Mouse (Mus musculus): ENCODE measurements around the gene Syn3. TPM values are rescaled to one million over a fixed set of nuclear protein-coding genes. Genes with fewer than 3 reads are reported as not detected.
"Not testable (repeated sequence)": the region's sequence is repeated elsewhere in the genome, so short reads cannot be mapped to it uniquely, and the experiment has no call there.

Gene Syn3
- polyA plus RNA-seq (2014; fragmentation: Nextera tagmentation; extraction: Ambion mirVana): 3.9 and 4.0 TPM in 2 replicates

DNA sequence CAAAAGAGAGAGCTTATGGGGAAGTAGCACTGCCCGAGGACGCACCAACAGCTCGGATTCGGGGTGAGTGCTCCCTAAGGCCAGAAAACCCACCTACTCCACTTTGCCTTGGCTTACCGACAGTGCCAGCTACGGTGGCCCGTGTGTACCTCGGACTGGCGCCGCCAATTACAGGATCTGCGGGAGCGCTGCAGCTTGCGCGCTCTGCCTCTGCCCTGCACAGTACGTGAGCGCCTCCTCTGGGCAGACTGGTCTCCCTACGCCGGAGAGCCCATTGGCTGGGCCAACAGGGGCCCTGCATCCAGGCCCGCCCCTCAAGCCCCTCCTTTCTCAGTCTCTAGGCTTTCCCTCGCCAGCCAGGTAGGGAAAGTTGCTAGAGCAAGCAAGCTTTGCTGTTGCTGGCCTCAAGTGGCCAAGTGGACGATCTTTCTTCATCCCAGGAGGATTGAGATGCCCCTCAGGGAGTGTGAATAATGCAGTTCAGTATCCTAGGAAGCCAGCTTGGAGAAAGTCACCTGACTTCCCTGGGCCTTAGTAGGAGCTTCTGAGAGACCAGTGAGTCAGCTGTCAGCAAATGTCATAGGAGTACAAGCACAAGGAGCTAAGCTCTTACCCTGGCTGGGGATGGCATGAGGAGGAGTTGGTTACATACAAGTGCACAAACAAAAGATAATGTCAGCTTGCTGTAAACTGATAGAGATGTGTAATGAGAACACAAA is at the start of gene Syn3:
Gene Syn3, minus strand, starts transcription at position 224 of the 719 bp plus-strand sequence.
- Histone ChIP-seq H3K27me3 (ENCODE audit: control insufficient read depth, insufficient read depth, low read length) (no peaks in the 10 kb centered on the region), H3K4me2 (ENCODE audit: low read depth, severe bottlenecking) (peak within 1 kb of the TSS; percentile 85), H3K9me3 (ENCODE audit: control insufficient read depth, low read length) (no peaks in the 10 kb centered on the region), H3K4me3 (ENCODE audit: low read depth, low read length) (peak within 1 kb of the TSS; percentile 57), H3K36me3 (ENCODE audit: control insufficient read depth, insufficient read depth, low read length) (no peaks in the 10 kb centered on the region), H3K9ac (ENCODE audit: low read length) (peak within 1 kb of the TSS; percentile 81), H3K27ac (replicated peaks; ENCODE audit: low read depth, low read length) (no peak within 1 kb of the TSS), H3K4me1 (ENCODE audit: control insufficient read depth, insufficient read depth, low read length) (peaks cover 6% of the 10 kb centered on the region; the same call in 1 of the 2 replicates)
- WGBS: 0% methylated on average over 21 of the region's 21 CpGs
- peak; percentile 96 for DNase-seq (ENCODE audit: low spot score)
- peak; percentile 99 for ATAC-seq (ENCODE audit: insufficient number of reproducible peaks, low FRiP score, low TSS enrichment, low read depth)

DNA sequence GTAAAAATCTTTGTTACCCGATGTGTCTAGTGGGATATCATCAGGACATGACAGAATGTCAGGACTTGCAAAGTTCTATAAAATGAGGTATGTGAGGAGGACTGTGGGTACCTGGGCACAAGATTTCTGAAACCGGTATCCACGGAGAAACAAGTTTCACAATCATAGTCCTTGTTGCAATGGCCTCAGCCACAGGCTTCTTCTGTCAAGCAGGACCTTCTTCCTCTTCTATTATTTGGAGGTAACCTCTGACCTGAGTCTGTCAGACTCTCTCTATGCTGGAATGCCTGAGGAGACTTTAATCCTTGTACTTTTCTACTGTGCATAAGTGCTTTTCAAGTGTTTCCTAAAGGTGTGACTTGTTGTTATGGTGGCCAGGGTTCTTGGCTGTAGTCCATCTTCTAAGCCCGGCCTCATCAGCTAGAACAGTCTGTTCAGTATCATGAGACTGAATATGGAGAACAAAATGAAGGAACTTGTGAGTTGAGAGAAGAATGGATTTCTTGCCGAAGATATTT is 27.7 kb upstream of the Syn3 start:
- not testable (repeated sequence) for ATAC-seq (ENCODE audit: insufficient number of reproducible peaks, low FRiP score, low TSS enrichment, low read depth); H3K27ac ChIP-seq (replicated peaks; ENCODE audit: low read depth, low read length); DNase-seq (ENCODE audit: low spot score); H3K36me3 ChIP-seq (ENCODE audit: control insufficient read depth, insufficient read depth, low read length); H3K9me3 ChIP-seq (ENCODE audit: control insufficient read depth, low read length); H3K4me2 ChIP-seq (ENCODE audit: low read depth, severe bottlenecking); H3K27me3 ChIP-seq (ENCODE audit: control insufficient read depth, insufficient read depth, low read length); H3K9ac ChIP-seq (ENCODE audit: low read length); H3K4me1 ChIP-seq (ENCODE audit: control insufficient read depth, insufficient read depth, low read length); H3K4me3 ChIP-seq (ENCODE audit: low read depth, low read length)
- WGBS: 82% methylated on average over 2 of the region's 5 CpGs

DNA sequence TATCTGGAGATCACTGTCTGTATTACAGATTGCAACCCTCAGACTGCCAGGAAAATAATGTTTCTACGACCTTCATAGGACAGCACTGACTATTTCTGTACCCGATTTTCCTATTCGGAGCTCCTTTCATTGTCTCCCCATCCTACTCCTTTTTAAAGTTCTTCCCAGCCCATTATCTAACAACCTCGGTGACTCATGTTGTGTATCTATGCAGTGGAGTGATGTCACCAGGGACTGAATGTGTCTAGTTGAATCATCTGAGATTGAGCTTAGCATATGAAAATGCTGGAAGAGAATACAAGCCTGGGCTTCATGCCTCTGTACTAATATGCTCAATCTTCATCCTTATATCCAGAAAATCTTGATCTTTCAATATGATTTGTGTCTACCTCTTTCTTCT is 15.1 kb upstream of the Syn3 start:
- ATAC-seq (ENCODE audit: insufficient number of reproducible peaks, low FRiP score, low TSS enrichment, low read depth) (no peak), DNase-seq (ENCODE audit: low spot score) (no peak)
- no peaks in the 10 kb centered on the region for H3K9me3 ChIP-seq (ENCODE audit: control insufficient read depth, low read length)
- H3K27ac ChIP-seq (replicated peaks; ENCODE audit: low read depth, low read length): no peak overlapping the region
- no peak overlapping the region for H3K4me3 ChIP-seq (ENCODE audit: low read depth, low read length)
- H3K4me1 ChIP-seq (ENCODE audit: control insufficient read depth, insufficient read depth, low read length): no peaks in the 10 kb centered on the region
- no peak overlapping the region for H3K9ac ChIP-seq (ENCODE audit: low read length)
- H3K27me3 ChIP-seq (ENCODE audit: control insufficient read depth, insufficient read depth, low read length): no peaks in the 10 kb centered on the region
- no peaks in the 10 kb centered on the region for H3K36me3 ChIP-seq (ENCODE audit: control insufficient read depth, insufficient read depth, low read length)
- WGBS: 90% methylated on average over 4 of the region's 4 CpGs
- H3K4me2 ChIP-seq (ENCODE audit: low read depth, severe bottlenecking): no peak overlapping the region

DNA sequence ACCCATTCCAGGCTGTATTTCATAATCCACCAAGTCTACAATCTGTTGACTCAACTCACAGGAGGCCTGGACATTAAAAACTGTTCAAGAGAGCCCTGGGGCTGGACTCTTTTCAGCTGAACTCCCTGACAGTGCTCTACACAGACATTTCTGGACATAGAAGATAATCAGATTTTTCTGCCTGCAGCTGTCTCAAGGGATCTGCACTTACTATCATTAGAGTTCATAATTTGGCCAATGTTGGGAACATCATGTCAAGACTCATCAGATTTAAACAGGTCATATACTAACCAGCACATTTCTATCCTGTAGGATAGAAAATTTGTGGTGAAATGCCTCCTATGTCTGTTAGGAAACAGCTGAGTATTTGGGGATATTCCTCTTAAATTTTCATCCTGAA is 12.2 kb upstream of the Syn3 start:
- H3K27me3 ChIP-seq (ENCODE audit: control insufficient read depth, insufficient read depth, low read length): no peaks in the 10 kb centered on the region
- H3K9me3 ChIP-seq (ENCODE audit: control insufficient read depth, low read length): no peaks in the 10 kb centered on the region
- H3K4me2 ChIP-seq (ENCODE audit: low read depth, severe bottlenecking): no peak overlapping the region
- H3K4me1 ChIP-seq (ENCODE audit: control insufficient read depth, insufficient read depth, low read length): no peaks in the 10 kb centered on the region
- no peaks in the 10 kb centered on the region for H3K36me3 ChIP-seq (ENCODE audit: control insufficient read depth, insufficient read depth, low read length)
- no peak overlapping the region for H3K4me3 ChIP-seq (ENCODE audit: low read depth, low read length)
- H3K9ac ChIP-seq (ENCODE audit: low read length): no peak overlapping the region
- no peak for ATAC-seq (ENCODE audit: insufficient number of reproducible peaks, low FRiP score, low TSS enrichment, low read depth)
- no peak for DNase-seq (ENCODE audit: low spot score)
- H3K27ac ChIP-seq (replicated peaks; ENCODE audit: low read depth, low read length): no peak overlapping the region

DNA sequence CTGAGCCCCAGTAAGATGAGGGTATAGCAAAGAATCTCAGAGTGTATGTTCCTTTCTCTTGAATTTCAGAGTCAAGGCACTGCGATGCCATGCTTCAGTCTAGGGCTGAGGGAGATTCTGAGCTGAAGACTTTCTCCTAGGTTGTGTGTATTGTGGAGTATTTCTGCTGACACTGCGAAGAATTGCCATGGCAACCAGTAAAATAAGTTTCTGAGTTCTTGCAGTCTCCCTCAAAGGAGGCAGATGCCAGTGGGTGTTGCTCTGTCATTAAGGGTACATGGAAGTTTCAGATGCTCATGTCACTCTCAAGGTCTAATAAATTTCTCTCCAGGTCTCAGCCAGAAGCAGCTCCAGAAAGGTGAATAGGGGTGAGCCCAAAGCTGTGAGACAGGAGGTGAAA is 3.4 kb upstream of the Syn3 start:
- Histone ChIP-seq H3K4me1 (ENCODE audit: control insufficient read depth, insufficient read depth, low read length) (peaks cover 6% of the 10 kb centered on the region; the same call in 1 of the 2 replicates), H3K4me2 (ENCODE audit: low read depth, severe bottlenecking) (no peak overlapping the region), H3K27ac (replicated peaks; ENCODE audit: low read depth, low read length) (no peak overlapping the region), H3K4me3 (ENCODE audit: low read depth, low read length) (no peak overlapping the region), H3K9me3 (ENCODE audit: control insufficient read depth, low read length) (no peaks in the 10 kb centered on the region), H3K27me3 (ENCODE audit: control insufficient read depth, insufficient read depth, low read length) (no peaks in the 10 kb centered on the region), H3K9ac (ENCODE audit: low read length) (no peak overlapping the region), H3K36me3 (ENCODE audit: control insufficient read depth, insufficient read depth, low read length) (no peaks in the 10 kb centered on the region)
- no peak for DNase-seq (ENCODE audit: low spot score)
- no peak for ATAC-seq (ENCODE audit: insufficient number of reproducible peaks, low FRiP score, low TSS enrichment, low read depth)
- 89% methylated on average over 2 of the region's 2 CpGs for WGBS

DNA sequence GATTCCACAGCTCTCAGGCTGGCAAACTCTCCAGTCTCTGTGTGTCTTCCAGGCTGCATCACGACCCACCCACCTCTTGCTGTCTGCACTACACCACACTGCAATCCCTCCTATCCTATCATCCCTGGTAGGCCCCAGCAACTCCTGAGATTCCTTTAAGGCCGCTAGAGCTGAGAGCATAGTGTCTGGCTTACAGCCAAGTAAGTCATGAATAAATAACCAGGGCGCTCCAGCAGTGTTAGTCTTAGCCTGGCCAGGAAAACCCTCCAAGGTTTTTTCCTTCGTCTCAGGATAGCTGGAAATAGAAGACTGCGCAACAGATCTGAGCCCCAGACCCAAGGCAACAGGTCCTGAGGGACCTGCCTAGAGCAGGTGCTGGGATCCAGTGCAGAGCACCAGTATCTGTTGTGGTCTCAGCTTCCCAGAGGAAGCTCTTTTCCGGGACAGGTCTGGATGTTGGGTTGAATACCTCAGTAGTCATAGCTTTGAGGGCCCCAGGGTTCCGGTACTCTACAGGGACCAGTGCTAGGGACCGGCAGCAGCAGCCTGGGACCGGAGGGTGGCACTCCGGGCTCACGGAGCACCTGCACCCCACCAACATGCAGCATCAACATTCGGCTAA is 534 bp downstream of the Syn3 start:
- Histone ChIP-seq H3K4me2 (ENCODE audit: low read depth, severe bottlenecking) (peak overlapping the region; percentile 85), H3K36me3 (ENCODE audit: control insufficient read depth, insufficient read depth, low read length) (no peaks in the 10 kb centered on the region), H3K9ac (ENCODE audit: low read length) (peak overlapping the region; percentile 81), H3K4me1 (ENCODE audit: control insufficient read depth, insufficient read depth, low read length) (peaks cover 6% of the 10 kb centered on the region; the same call in 1 of the 2 replicates), H3K9me3 (ENCODE audit: control insufficient read depth, low read length) (no peaks in the 10 kb centered on the region), H3K4me3 (ENCODE audit: low read depth, low read length) (peak overlapping the region; percentile 57), H3K27me3 (ENCODE audit: control insufficient read depth, insufficient read depth, low read length) (no peaks in the 10 kb centered on the region), H3K27ac (replicated peaks; ENCODE audit: low read depth, low read length) (no peak overlapping the region)
- WGBS: 8% methylated on average over 12 of the region's 12 CpGs
- DNase-seq (ENCODE audit: low spot score) (no peak), ATAC-seq (ENCODE audit: insufficient number of reproducible peaks, low FRiP score, low TSS enrichment, low read depth) (peak; percentile 63)

DNA sequence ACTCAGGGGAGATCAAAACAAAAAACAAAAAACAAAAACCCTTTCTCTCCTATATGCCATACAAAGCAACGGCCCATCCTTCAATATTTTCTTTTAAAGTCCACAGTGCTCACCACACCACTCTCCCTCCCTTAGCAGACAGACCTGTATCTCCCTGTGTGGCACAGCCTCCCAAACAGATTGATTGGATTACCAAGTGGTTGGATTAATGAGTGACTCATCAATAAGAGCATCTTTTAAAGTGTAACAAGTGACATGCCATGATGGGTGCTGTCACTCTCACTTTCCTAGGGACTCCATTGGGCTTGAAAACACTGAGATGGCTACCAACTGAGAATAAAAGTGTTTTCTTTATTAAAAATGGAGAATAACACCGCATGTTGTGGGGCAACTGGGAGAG is 2.8 kb downstream of the Syn3 start:
- Histone ChIP-seq H3K27me3 (ENCODE audit: control insufficient read depth, insufficient read depth, low read length) (no peaks in the 10 kb centered on the region), H3K4me1 (ENCODE audit: control insufficient read depth, insufficient read depth, low read length) (peaks cover 9% of the 10 kb centered on the region; the same call in 1 of the 2 replicates), H3K9ac (ENCODE audit: low read length) (no peak overlapping the region), H3K9me3 (ENCODE audit: control insufficient read depth, low read length) (no peaks in the 10 kb centered on the region), H3K36me3 (ENCODE audit: control insufficient read depth, insufficient read depth, low read length) (no peaks in the 10 kb centered on the region), H3K27ac (replicated peaks; ENCODE audit: low read depth, low read length) (no peak overlapping the region), H3K4me3 (ENCODE audit: low read depth, low read length) (no peak overlapping the region), H3K4me2 (ENCODE audit: low read depth, severe bottlenecking) (no peak overlapping the region)
- DNase-seq (ENCODE audit: low spot score) (no peak), ATAC-seq (ENCODE audit: insufficient number of reproducible peaks, low FRiP score, low TSS enrichment, low read depth) (no peak)
- 89% methylated on average over 2 of the region's 2 CpGs for WGBS

DNA sequence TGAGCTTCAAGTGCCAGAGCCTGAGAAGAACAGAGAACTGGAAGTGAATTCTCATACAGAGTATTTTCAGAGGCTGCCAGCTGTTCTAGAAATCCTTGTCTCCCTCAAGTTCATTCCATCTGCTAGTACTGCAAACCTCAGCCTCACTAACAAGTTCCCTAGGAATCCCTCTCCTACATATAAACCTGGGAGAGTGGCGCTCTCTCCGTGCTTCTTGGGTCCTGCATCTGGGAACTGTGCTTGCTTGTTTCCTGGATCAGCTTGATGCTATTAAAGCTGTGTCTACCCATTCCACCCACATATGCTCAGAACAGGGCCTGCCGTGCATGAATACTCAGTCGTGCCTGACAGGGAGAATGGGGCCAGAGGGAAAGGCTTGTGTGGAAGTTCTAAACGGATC is 5.6 kb downstream of the Syn3 start:
- Histone ChIP-seq H3K9me3 (ENCODE audit: control insufficient read depth, low read length) (no peaks in the 10 kb centered on the region), H3K9ac (ENCODE audit: low read length) (no peak overlapping the region), H3K27ac (replicated peaks; ENCODE audit: low read depth, low read length) (no peak overlapping the region), H3K4me1 (ENCODE audit: control insufficient read depth, insufficient read depth, low read length) (peaks cover 7% of the 10 kb centered on the region; the same call in 1 of the 2 replicates), H3K36me3 (ENCODE audit: control insufficient read depth, insufficient read depth, low read length) (no peaks in the 10 kb centered on the region), H3K27me3 (ENCODE audit: control insufficient read depth, insufficient read depth, low read length) (no peaks in the 10 kb centered on the region), H3K4me2 (ENCODE audit: low read depth, severe bottlenecking) (no peak overlapping the region), H3K4me3 (ENCODE audit: low read depth, low read length) (no peak overlapping the region)
- ATAC-seq (ENCODE audit: insufficient number of reproducible peaks, low FRiP score, low TSS enrichment, low read depth) (no peak), DNase-seq (ENCODE audit: low spot score) (no peak)
- 74% methylated on average over 5 of the region's 5 CpGs for WGBS
